Mouse (Mus musculus): ENCODE measurements around the gene Epn1. TPM values are rescaled to one million over a fixed set of nuclear protein-coding genes. Genes with fewer than 3 reads are reported as not detected.

The Epn1 gene
- polyA plus RNA-seq, 1 experiment from 2014 or later, result 112 TPM

GRCm38 (mm10) chr7:5038109-5038732 is 41.8 kb upstream of the Epn1 start, which contains the start of gene Zfp784:
Gene Zfp784 (minus strand): TSS chr7:5038446.
- Histone ChIP-seq H3K27me3 (ENCODE audit: control insufficient read depth, insufficient read depth, low read length) (no peaks in the 10 kb centered on the region), H3K9ac (replicated peaks; ENCODE audit: low read depth, low read length) (peak within 1 kb of the TSS; percentile 61), H3K36me3 (ENCODE audit: control insufficient read depth, insufficient read depth, low read length) (peaks cover 6% of the 10 kb centered on the region; the same call in 1 of the 2 replicates), H3K4me2 (ENCODE audit: low read depth, low read length) (peak within 1 kb of the TSS; percentile 43), H3K27ac (ENCODE audit: low read depth, low read length) (peak within 1 kb of the TSS; percentile 90), H3K9me3 (ENCODE audit: control insufficient read depth, low read length) (no peaks in the 10 kb centered on the region), H3K4me3 (ENCODE audit: low read depth, low read length) (peak within 1 kb of the TSS; percentile 52), H3K4me1 (ENCODE audit: control insufficient read depth, insufficient read depth, low read length) (peaks cover 9% of the 10 kb centered on the region; the same call in 1 of the 2 replicates)
- under 1% methylated on average over 48 of the region's 48 CpGs for WGBS
- peak; percentile 95 for ATAC-seq (ENCODE audit: low read depth)

- H3K9ac ChIP-seq (replicated peaks; ENCODE audit: low read depth, low read length), result peak overlapping the region; percentile 61; the same call in 1 of the 2 replicates
- H3K9me3 ChIP-seq (ENCODE audit: control insufficient read depth, low read length), result no peaks in the 10 kb centered on the region
- no peaks in the 10 kb centered on the region for H3K27me3 ChIP-seq (ENCODE audit: control insufficient read depth, insufficient read depth, low read length)
- H3K4me3 ChIP-seq (ENCODE audit: low read depth, low read length), result peak overlapping the region; percentile 52
- 0 out of 2 replicates have a peak, but pooled peaks cover 6% of the 10 kb centered on the region for H3K36me3 ChIP-seq (ENCODE audit: control insufficient read depth, insufficient read depth, low read length)
- peaks cover 9% of the 10 kb centered on the region; the same call in 1 of the 2 replicates for H3K4me1 ChIP-seq (ENCODE audit: control insufficient read depth, insufficient read depth, low read length)
- peak overlapping the region; percentile 43 for H3K4me2 ChIP-seq (ENCODE audit: low read depth, low read length)
- 35% methylated on average over 5 of the region's 5 CpGs for WGBS
- no peak for ATAC-seq (ENCODE audit: low read depth)
- no peak overlapping the region for H3K27ac ChIP-seq (ENCODE audit: low read depth, low read length)
Observed at GRCm38 (mm10) chr7:5038940-5039339, 41.1 kb upstream of the Epn1 start.

DNA sequence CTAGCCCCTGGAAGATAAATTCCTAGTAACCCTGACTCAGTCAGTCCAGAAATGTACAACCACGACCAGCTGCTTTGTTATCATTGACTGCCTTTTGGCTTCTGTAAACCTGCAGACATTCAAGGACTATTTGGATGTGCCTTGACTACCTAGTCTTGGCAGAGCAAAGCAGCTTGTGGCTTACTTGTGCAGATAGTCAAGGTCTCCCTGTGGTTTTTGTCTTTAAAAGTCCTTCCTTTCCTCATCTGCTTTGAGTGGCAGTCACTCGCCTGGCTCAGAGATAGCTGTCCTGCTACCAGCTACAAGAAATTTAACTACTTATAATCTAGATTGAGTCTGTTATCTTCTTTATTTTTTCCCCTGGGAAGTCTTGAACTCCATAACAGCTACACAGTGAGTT is 35.1 kb upstream of the Epn1 start:
- Histone ChIP-seq H3K36me3 (ENCODE audit: control insufficient read depth, insufficient read depth, low read length) (no peaks in the 10 kb centered on the region), H3K4me3 (ENCODE audit: low read depth, low read length) (no peak overlapping the region), H3K27ac (ENCODE audit: low read depth, low read length) (no peak overlapping the region), H3K27me3 (ENCODE audit: control insufficient read depth, insufficient read depth, low read length) (no peaks in the 10 kb centered on the region), H3K9me3 (ENCODE audit: control insufficient read depth, low read length) (no peaks in the 10 kb centered on the region), H3K4me2 (ENCODE audit: low read depth, low read length) (no peak overlapping the region), H3K9ac (replicated peaks; ENCODE audit: low read depth, low read length) (no peak overlapping the region), H3K4me1 (ENCODE audit: control insufficient read depth, insufficient read depth, low read length) (no peaks in the 10 kb centered on the region)
- ATAC-seq (ENCODE audit: low read depth), result no peak
- WGBS, result 75% methylated on average over 2 of the region's 2 CpGs

GRCm38 (mm10) chr7:5046112-5046511 is 33.9 kb upstream of the Epn1 start:
- Histone ChIP-seq H3K9me3 (ENCODE audit: control insufficient read depth, low read length) (no peaks in the 10 kb centered on the region), H3K4me2 (ENCODE audit: low read depth, low read length) (no peak overlapping the region), H3K4me1 (ENCODE audit: control insufficient read depth, insufficient read depth, low read length) (peaks cover 8% of the 10 kb centered on the region; the same call in 1 of the 2 replicates), H3K36me3 (ENCODE audit: control insufficient read depth, insufficient read depth, low read length) (no peaks in the 10 kb centered on the region), H3K4me3 (ENCODE audit: low read depth, low read length) (no peak overlapping the region), H3K9ac (replicated peaks; ENCODE audit: low read depth, low read length) (no peak overlapping the region), H3K27ac (ENCODE audit: low read depth, low read length) (no peak overlapping the region), H3K27me3 (ENCODE audit: control insufficient read depth, insufficient read depth, low read length) (no peaks in the 10 kb centered on the region)
- 72% methylated on average over 2 of the region's 2 CpGs for WGBS
- no peak for ATAC-seq (ENCODE audit: low read depth)

DNA sequence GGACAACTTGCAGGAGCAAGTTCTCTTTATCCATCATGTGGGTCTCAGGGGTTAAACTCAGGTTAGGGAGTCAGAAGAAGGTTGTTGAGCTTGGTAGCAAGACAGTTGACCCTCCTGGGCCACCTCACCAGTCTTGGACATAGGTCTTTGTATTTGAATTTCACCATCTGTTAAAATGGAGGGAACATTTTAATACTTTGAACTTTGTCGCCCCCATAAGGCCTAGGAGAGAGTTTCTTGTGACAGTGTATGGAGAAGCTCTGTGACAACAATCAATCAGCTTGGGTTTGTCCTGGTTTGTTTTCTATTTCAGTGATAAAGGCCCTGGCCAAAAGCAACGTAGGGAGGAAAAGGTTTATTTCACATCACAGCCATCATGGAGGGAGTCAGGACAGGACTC is 32.7 kb upstream of the Epn1 start:
- 31% methylated on average over 2 of the region's 2 CpGs for WGBS
- H3K27me3 ChIP-seq (ENCODE audit: control insufficient read depth, insufficient read depth, low read length), result no peaks in the 10 kb centered on the region
- H3K4me3 ChIP-seq (ENCODE audit: low read depth, low read length), result no peak overlapping the region
- H3K9ac ChIP-seq (replicated peaks; ENCODE audit: low read depth, low read length), result no peak overlapping the region
- H3K36me3 ChIP-seq (ENCODE audit: control insufficient read depth, insufficient read depth, low read length), result no peaks in the 10 kb centered on the region
- ATAC-seq (ENCODE audit: low read depth), result no peak
- no peak overlapping the region for H3K4me2 ChIP-seq (ENCODE audit: low read depth, low read length)
- no peaks in the 10 kb centered on the region for H3K9me3 ChIP-seq (ENCODE audit: control insufficient read depth, low read length)
- peaks cover 12% of the 10 kb centered on the region; the same call in 1 of the 2 replicates for H3K4me1 ChIP-seq (ENCODE audit: control insufficient read depth, insufficient read depth, low read length)
- no peak overlapping the region for H3K27ac ChIP-seq (ENCODE audit: low read depth, low read length)

- peaks cover 11% of the 10 kb centered on the region for H3K27me3 ChIP-seq (ENCODE audit: control insufficient read depth, insufficient read depth, low read length)
- under 1% methylated on average over 65 of the region's 65 CpGs for WGBS
- peak within 1 kb of the TSS; percentile 76 for H3K9ac ChIP-seq (replicated peaks; ENCODE audit: low read depth, low read length)
- peak within 1 kb of the TSS; percentile 89 for H3K4me2 ChIP-seq (ENCODE audit: low read depth, low read length)
- H3K4me3 ChIP-seq (ENCODE audit: low read depth, low read length), result peak within 1 kb of the TSS; percentile 65
- H3K4me1 ChIP-seq (ENCODE audit: control insufficient read depth, insufficient read depth, low read length), result peaks cover 27% of the 10 kb centered on the region
- no peaks in the 10 kb centered on the region; the same call in 1 of the 2 replicates for H3K36me3 ChIP-seq (ENCODE audit: control insufficient read depth, insufficient read depth, low read length)
- peak within 1 kb of the TSS; percentile 84 for H3K27ac ChIP-seq (ENCODE audit: low read depth, low read length)
- ATAC-seq (ENCODE audit: low read depth), result peak; percentile 79
- H3K9me3 ChIP-seq (ENCODE audit: control insufficient read depth, low read length), result no peaks in the 10 kb centered on the region
Observed at GRCm38 (mm10) chr7:5051193-5052192, 28.5 kb upstream of the Epn1 start, which contains the start of gene Zfp580. Gene Zfp580 (plus strand): TSS chr7:5051538.

DNA sequence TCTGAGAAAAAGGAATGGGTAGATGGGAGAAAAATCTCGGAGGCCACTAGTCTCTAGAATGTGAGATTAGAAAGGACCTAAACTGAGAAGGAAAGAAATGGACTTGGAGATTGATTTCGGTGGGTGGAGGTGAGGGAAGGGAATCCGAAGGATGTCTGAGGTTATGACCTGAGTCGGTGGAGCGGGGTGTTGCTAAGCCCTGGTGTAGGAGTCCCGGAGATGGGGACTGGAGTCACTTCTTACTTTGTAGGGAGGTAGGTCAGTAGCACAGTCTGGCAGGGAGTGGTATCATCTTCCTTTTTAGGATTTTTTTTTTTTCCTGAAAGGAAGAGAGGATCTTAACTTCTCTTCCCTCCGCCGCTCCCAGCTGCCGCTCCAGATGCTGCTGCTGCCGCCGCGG is 27.6 kb upstream of the Epn1 start:
- no peak for ATAC-seq (ENCODE audit: low read depth)
- Histone ChIP-seq H3K9ac (replicated peaks; ENCODE audit: low read depth, low read length) (peak overlapping the region; percentile 76), H3K27me3 (ENCODE audit: control insufficient read depth, insufficient read depth, low read length) (peaks cover 15% of the 10 kb centered on the region), H3K4me1 (ENCODE audit: control insufficient read depth, insufficient read depth, low read length) (peaks cover 28% of the 10 kb centered on the region), H3K27ac (ENCODE audit: low read depth, low read length) (no peak overlapping the region; the same call in 1 of the 2 replicates), H3K36me3 (ENCODE audit: control insufficient read depth, insufficient read depth, low read length) (no peaks in the 10 kb centered on the region; the same call in 1 of the 2 replicates), H3K4me3 (ENCODE audit: low read depth, low read length) (peak overlapping the region; percentile 65), H3K4me2 (ENCODE audit: low read depth, low read length) (peak overlapping the region; percentile 89), H3K9me3 (ENCODE audit: control insufficient read depth, low read length) (no peaks in the 10 kb centered on the region)
- WGBS, result 2% methylated on average over 11 of the region's 12 CpGs

- no peaks in the 10 kb centered on the region for H3K9me3 ChIP-seq (ENCODE audit: control insufficient read depth, low read length)
- 3% methylated on average over 43 of the region's 45 CpGs for WGBS
- ATAC-seq (ENCODE audit: low read depth), result no peak
- peak overlapping the region; percentile 65 for H3K4me3 ChIP-seq (ENCODE audit: low read depth, low read length)
- no peaks in the 10 kb centered on the region; the same call in 1 of the 2 replicates for H3K36me3 ChIP-seq (ENCODE audit: control insufficient read depth, insufficient read depth, low read length)
- H3K27ac ChIP-seq (ENCODE audit: low read depth, low read length), result no peak overlapping the region
- H3K27me3 ChIP-seq (ENCODE audit: control insufficient read depth, insufficient read depth, low read length), result peaks cover 20% of the 10 kb centered on the region
- peak overlapping the region; percentile 89 for H3K4me2 ChIP-seq (ENCODE audit: low read depth, low read length)
- peak overlapping the region; percentile 76 for H3K9ac ChIP-seq (replicated peaks; ENCODE audit: low read depth, low read length)
- peaks cover 33% of the 10 kb centered on the region for H3K4me1 ChIP-seq (ENCODE audit: control insufficient read depth, insufficient read depth, low read length)
Observed at GRCm38 (mm10) chr7:5052931-5053343, 27.1 kb upstream of the Epn1 start.
